ENCODE assay signal across 21 mouse cellular contexts in the genomic region with DNA sequence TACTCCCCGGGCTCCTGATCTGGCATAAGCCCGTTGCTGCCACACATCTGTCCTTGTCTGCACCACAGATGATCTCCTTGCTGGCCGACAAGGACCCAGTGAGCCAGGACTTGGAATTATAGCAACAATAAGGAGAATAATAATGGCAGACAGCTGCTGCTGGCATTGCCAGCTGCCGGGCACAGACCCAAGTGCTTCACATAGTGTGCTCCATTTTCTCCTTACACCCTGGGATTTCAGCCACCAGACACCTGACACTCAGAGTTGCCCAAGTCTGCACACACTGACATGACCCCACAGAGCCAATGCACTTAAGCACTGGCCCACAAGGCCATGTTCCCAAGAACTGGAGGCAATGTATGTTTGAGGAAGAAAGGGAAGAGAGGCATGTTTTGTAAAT.
DNase-seq lines count a peak whose midpoint lies in the region; ATAC-seq and TF ChIP-seq lines count a peak whose summit lies in the region.
"Had no signal": no experiment of that assay in that cellular context is flagged by ENCODE, and none has a peak within 500 bp of the region (broad histone marks: within the 10 kb centered on the region; RNA-seq: fewer than 3 reads in every experiment).

No protein-coding gene starts in this region.

- no peak overlapping the region for H3K4me2 ChIP-seq in heart, embryonic 12.5 days
- H3K4me2 ChIP-seq in midbrain, postnatal 0 days (ENCODE audit: low read depth, low read length, poor library complexity, severe bottlenecking): no peak overlapping the region
- no peak overlapping the region for H3K4me2 ChIP-seq in midbrain, embryonic 16.5 days (ENCODE audit: low read length)
- H3K4me2 ChIP-seq in forebrain, embryonic 15.5 days (replicated peaks): no peak overlapping the region
- H3K4me2 ChIP-seq: forebrain, embryonic 13.5 days; hindbrain, embryonic 15.5 days; limb, embryonic 15.5 days; midbrain, embryonic 12.5 days had no signal

- no peak overlapping the region for H3K4me3 ChIP-seq in heart, embryonic 12.5 days
- no peak overlapping the region for H3K4me3 ChIP-seq in midbrain, postnatal 0 days (ENCODE audit: low read depth, low read length)
- H3K4me3 ChIP-seq in midbrain, embryonic 16.5 days (ENCODE audit: low read depth, low read length): no peak overlapping the region
- no peak overlapping the region for H3K4me3 ChIP-seq in forebrain, embryonic 15.5 days
- H3K4me3 ChIP-seq: embryonic facial prominence, embryonic 10.5 days; forebrain, embryonic 13.5 days; hindbrain, embryonic 15.5 days; layer of hippocampus, adult 2 months; limb, embryonic 15.5 days; midbrain, embryonic 12.5 days had no signal

- no peaks in the 10 kb centered on the region for H3K36me3 ChIP-seq in heart, embryonic 12.5 days
- no peaks in the 10 kb centered on the region for H3K36me3 ChIP-seq in midbrain, postnatal 0 days (ENCODE audit: insufficient read depth, low read length)
- H3K36me3 ChIP-seq in midbrain, embryonic 16.5 days (ENCODE audit: control insufficient read depth, insufficient read depth, low read length): no peaks in the 10 kb centered on the region
- H3K36me3 ChIP-seq in forebrain, embryonic 15.5 days: no peaks in the 10 kb centered on the region
- H3K36me3 ChIP-seq: embryonic facial prominence, embryonic 10.5 days; hindbrain, embryonic 15.5 days; limb, embryonic 15.5 days; midbrain, embryonic 12.5 days had no signal

- no peak for ATAC-seq in heart, embryonic 12.5 days (ENCODE audit: insufficient number of reproducible peaks, low FRiP score)
- no peak for ATAC-seq in midbrain, postnatal 0 days (ENCODE audit: low FRiP score)
- no peak for ATAC-seq in midbrain, embryonic 16.5 days
- no peak for ATAC-seq in forebrain, embryonic 15.5 days (replicated peaks)
- ATAC-seq: forebrain, embryonic 13.5 days; intestine, embryonic 16.5 days; liver, postnatal 0 days had no signal

- DNase-seq in heart, adult 11 months: peak; percentile 95
- DNase-seq in midbrain, postnatal 0 days (ENCODE audit: low spot score): peak; percentile 21
- peak; percentile 18 to 39 for DNase-seq in heart, adult 9 months (ENCODE audit: low spot score in 2 of 2)
- DNase-seq in c-Kit-positive CD71-positive TER-119-positive erythroid progenitor cells, embryonic 14.5 days (ENCODE audit: low spot score): no peak
- DNase-seq: B cell, adult 2 months; cerebellum, adult 11-12 months; kidney, postnatal 10 days; liver, postnatal 0 days; retina, postnatal 1 day; thymus, adult 18-20 months had no signal

- H3K4me1 ChIP-seq in heart, embryonic 12.5 days (replicated peaks): no peaks in the 10 kb centered on the region
- no peaks in the 10 kb centered on the region for H3K4me1 ChIP-seq in midbrain, postnatal 0 days (ENCODE audit: insufficient read depth, low read length)
- no peaks in the 10 kb centered on the region for H3K4me1 ChIP-seq in midbrain, embryonic 16.5 days (ENCODE audit: control insufficient read depth, insufficient read depth, low read length)
- H3K4me1 ChIP-seq in forebrain, embryonic 15.5 days: no peaks in the 10 kb centered on the region
- H3K4me1 ChIP-seq: embryonic facial prominence, embryonic 10.5 days; forebrain, embryonic 13.5 days; hindbrain, embryonic 15.5 days; limb, embryonic 15.5 days; midbrain, embryonic 12.5 days had no signal

- H3K27ac ChIP-seq in heart, embryonic 12.5 days (ENCODE audit: poor library complexity, severe bottlenecking): no peak overlapping the region
- no peak overlapping the region for H3K27ac ChIP-seq in midbrain, postnatal 0 days (ENCODE audit: low read depth, low read length)
- H3K27ac ChIP-seq in midbrain, embryonic 16.5 days (ENCODE audit: low read length): no peak overlapping the region
- H3K27ac ChIP-seq in forebrain, embryonic 15.5 days (replicated peaks): no peak overlapping the region
- H3K27ac ChIP-seq: embryonic facial prominence, embryonic 10.5 days; forebrain, embryonic 13.5 days; hindbrain, embryonic 15.5 days; layer of hippocampus, adult 2 months; limb, embryonic 15.5 days; macrophage; midbrain, embryonic 12.5 days had no signal

- TF ChIP-seq CTCF in midbrain, postnatal 0 days (IDR thresholded peaks at IDR 0.05): no peak

- H3K9me3 ChIP-seq in heart, embryonic 12.5 days (replicated peaks): no peaks in the 10 kb centered on the region
- no peaks in the 10 kb centered on the region for H3K9me3 ChIP-seq in midbrain, postnatal 0 days (ENCODE audit: low read length)
- no peaks in the 10 kb centered on the region for H3K9me3 ChIP-seq in midbrain, embryonic 16.5 days (replicated peaks; ENCODE audit: control insufficient read depth, low read length, poor library complexity, severe bottlenecking)
- no peaks in the 10 kb centered on the region for H3K9me3 ChIP-seq in forebrain, embryonic 15.5 days
- H3K9me3 ChIP-seq: embryonic facial prominence, embryonic 10.5 days; forebrain, embryonic 13.5 days; hindbrain, embryonic 15.5 days; limb, embryonic 15.5 days; midbrain, embryonic 12.5 days had no signal

- no peaks in the 10 kb centered on the region for H3K27me3 ChIP-seq in heart, embryonic 12.5 days (replicated peaks)
- no peaks in the 10 kb centered on the region for H3K27me3 ChIP-seq in midbrain, postnatal 0 days (ENCODE audit: insufficient read depth, low read length)
- no peaks in the 10 kb centered on the region for H3K27me3 ChIP-seq in midbrain, embryonic 16.5 days (ENCODE audit: control insufficient read depth, insufficient read depth, low read depth, low read length)
- H3K27me3 ChIP-seq in forebrain, embryonic 15.5 days: no peaks in the 10 kb centered on the region
- H3K27me3 ChIP-seq: forebrain, embryonic 13.5 days; hindbrain, embryonic 15.5 days; limb, embryonic 15.5 days; midbrain, embryonic 12.5 days had no signal

- 69% methylated on average over 4 of the region's 4 CpGs for WGBS in heart, embryonic 12.5 days
- 54% methylated on average over 4 of the region's 4 CpGs for WGBS in midbrain, postnatal 0 days
- WGBS in midbrain, embryonic 16.5 days: 51% methylated on average over 4 of the region's 4 CpGs
- 51% methylated on average over 4 of the region's 4 CpGs for WGBS in forebrain, embryonic 15.5 days

- no peak overlapping the region for H3K9ac ChIP-seq in heart, embryonic 12.5 days
- H3K9ac ChIP-seq in midbrain, postnatal 0 days (replicated peaks; ENCODE audit: low read length, poor library complexity, severe bottlenecking): no peak overlapping the region
- H3K9ac ChIP-seq in midbrain, embryonic 16.5 days (ENCODE audit: low read depth, low read length): no peak overlapping the region
- H3K9ac ChIP-seq in forebrain, embryonic 15.5 days (replicated peaks): no peak overlapping the region
- H3K9ac ChIP-seq: forebrain, embryonic 13.5 days; hindbrain, embryonic 15.5 days; limb, embryonic 15.5 days; liver, postnatal 0 days; midbrain, embryonic 12.5 days had no signal
